Mouse (Mus musculus): ENCODE measurements at regions not wholly inside any gene's neighbourhood (a gene's known extent, or its start where the extent isn't known, plus 50 kb on each side); places are given as distances from the start of the nearest gene placed in this dataset.
"Not testable (repeated sequence)": the region's sequence is repeated elsewhere in the genome, so short reads cannot be mapped to it uniquely, and the experiment has no call there.

DNA sequence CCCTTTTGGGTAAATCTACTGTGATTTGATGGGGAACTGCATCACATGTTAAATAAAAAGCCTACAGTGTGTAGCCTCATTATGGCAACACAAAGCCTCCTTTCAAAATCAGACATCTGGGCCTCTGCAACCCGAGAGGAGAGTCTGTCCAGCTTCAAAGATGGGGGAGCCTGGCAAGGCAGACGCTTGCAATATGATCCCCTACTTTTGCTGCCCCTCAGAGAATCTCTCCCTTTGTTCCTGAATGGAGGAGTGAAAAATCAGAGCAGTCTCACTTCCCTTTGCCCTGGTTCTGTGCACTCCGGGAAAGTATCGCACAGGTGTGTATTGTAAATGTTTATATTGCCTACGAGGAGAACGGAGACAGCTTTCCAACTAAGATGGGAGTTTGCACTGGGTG is 253.3 kb upstream of the Tgfbr2 start:
- 92% methylated on average over 6 of the region's 6 CpGs for whole genome bisulfite sequencing
- no peak for DNase-seq (ENCODE audit: low read depth in 1 of 2, low spot score in 2 of 2)
- Histone ChIP-seq H3K4me1 (ENCODE audit: control insufficient read depth, insufficient read depth, insufficient read length) (no peaks in the 10 kb centered on the region), H3K36me3 (ENCODE audit: control insufficient read depth, insufficient read depth, low read length) (no peaks in the 10 kb centered on the region), H3K4me3 (ENCODE audit: extremely low read depth, insufficient read depth, insufficient read length) (no peak overlapping the region), H3K27me3 (ENCODE audit: control insufficient read depth, insufficient read depth, low read length) (no peaks in the 10 kb centered on the region), H3K27ac (ENCODE audit: insufficient read depth, low read length) (no peak overlapping the region)
- no peak for TF ChIP-seq POLR2A (IDR thresholded peaks at IDR 0.05; ENCODE audit: low read depth, low read length)
- TF ChIP-seq CTCF (IDR thresholded peaks at IDR 0.05; ENCODE audit: extremely low read depth, insufficient read depth, insufficient read length, insufficient replicate concordance), result no peak

DNA sequence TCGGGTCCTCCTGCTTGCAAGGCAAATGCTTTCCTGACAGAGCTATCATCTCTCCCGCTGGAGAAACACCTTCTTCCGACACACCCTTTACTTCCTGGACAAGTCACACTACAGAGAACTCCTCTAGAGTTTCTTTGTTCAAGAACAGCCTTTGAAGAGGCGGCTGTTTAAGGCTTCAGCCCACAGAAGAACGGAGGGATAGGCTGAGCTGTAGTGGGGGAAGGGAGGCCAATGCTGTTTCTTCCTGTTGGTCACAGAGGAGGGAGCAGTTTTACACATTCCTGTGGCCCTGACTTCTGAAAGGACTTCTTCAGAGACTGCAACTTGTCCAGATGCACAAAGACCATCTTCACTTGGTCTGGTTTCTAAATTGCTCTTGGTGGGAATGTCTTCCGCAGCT is 252.1 kb upstream of the Tgfbr2 start:
- Histone ChIP-seq H3K27ac (ENCODE audit: insufficient read depth, low read length) (no peak overlapping the region), H3K27me3 (ENCODE audit: control insufficient read depth, insufficient read depth, low read length) (no peaks in the 10 kb centered on the region), H3K4me3 (ENCODE audit: extremely low read depth, insufficient read depth, insufficient read length) (no peak overlapping the region), H3K36me3 (ENCODE audit: control insufficient read depth, insufficient read depth, low read length) (no peaks in the 10 kb centered on the region), H3K4me1 (ENCODE audit: control insufficient read depth, insufficient read depth, insufficient read length) (no peaks in the 10 kb centered on the region)
- no peak for DNase-seq (ENCODE audit: low read depth in 1 of 2, low spot score in 2 of 2)
- WGBS, result 58% methylated on average over 6 of the region's 6 CpGs
- TF ChIP-seq CTCF (IDR thresholded peaks at IDR 0.05; ENCODE audit: extremely low read depth, insufficient read depth, insufficient read length, insufficient replicate concordance), result no peak
- TF ChIP-seq POLR2A (IDR thresholded peaks at IDR 0.05; ENCODE audit: low read depth, low read length), result no peak

DNA sequence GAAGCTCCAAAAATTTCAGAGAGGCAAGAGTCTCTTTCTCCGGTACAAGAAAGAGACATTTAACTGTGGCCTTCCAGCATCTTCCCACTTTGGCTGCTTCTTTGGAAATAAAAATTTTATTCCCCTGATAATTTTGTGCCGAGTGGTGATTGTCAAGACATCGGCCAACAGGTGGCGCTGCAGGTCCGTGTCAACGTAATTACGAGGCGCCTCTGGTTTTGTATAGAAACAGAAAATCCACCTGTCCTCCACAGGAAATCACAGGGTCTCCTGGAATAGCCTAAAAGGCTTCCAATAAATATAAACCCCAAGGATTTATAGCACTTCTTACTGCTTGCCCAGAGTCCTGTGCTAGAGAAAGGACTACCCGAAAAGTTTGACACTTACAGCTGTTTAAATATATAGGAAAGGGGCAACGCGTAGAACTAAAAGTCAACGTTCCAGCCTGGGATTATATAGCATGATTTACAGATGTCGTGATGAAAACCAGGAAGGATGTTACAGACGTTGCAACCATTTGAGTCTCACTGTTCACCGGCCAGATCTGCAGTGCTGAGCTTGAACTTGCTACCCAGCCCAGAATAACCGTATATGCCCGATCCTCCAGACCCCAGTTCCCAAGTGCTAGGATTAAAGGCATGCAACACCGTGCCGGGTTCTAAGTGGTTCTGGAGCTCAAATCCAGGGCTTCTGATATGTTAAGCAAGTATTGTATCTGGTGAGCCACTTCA is 251.3 kb upstream of the Tgfbr2 start:
- Histone ChIP-seq H3K27ac (ENCODE audit: insufficient read depth, low read length) (no peak overlapping the region), H3K4me3 (ENCODE audit: extremely low read depth, insufficient read depth, insufficient read length) (no peak overlapping the region), H3K4me1 (ENCODE audit: control insufficient read depth, insufficient read depth, insufficient read length) (no peaks in the 10 kb centered on the region), H3K27me3 (ENCODE audit: control insufficient read depth, insufficient read depth, low read length) (no peaks in the 10 kb centered on the region), H3K36me3 (ENCODE audit: control insufficient read depth, insufficient read depth, low read length) (no peaks in the 10 kb centered on the region)
- TF ChIP-seq POLR2A (IDR thresholded peaks at IDR 0.05; ENCODE audit: low read depth, low read length) (no peak), CTCF (IDR thresholded peaks at IDR 0.05; ENCODE audit: extremely low read depth, insufficient read depth, insufficient read length, insufficient replicate concordance) (peak; percentile 73; the same call in 1 of the 2 replicates)
- 53% methylated on average over 19 of the region's 19 CpGs for WGBS
- DNase-seq (ENCODE audit: low read depth in 1 of 2, low spot score in 2 of 2), result peak; percentile 30 to 57

DNA sequence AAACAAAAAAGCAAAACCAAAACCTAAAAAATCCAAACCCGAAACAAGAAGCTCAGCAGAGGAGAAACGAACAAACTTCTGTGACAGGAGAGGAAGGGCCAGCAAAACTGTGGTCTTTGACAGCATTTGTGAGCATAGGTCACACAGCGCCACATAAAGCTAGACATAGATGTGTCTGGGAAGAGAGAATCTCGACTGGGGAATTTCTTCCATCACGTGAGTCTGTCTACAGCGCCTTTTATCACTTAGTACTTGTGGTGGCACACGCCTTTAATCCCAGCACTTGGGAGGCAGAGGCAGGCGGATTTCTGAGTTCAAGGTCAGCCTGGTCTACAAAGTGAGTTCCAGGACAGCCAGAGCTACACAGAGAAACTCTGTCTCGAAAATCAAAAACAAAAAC is 250.2 kb upstream of the Tgfbr2 start:
- not testable (repeated sequence) for H3K27ac ChIP-seq (ENCODE audit: insufficient read depth, low read length); DNase-seq (ENCODE audit: low read depth in 1 of 2, low spot score in 2 of 2); H3K36me3 ChIP-seq (ENCODE audit: control insufficient read depth, insufficient read depth, low read length); H3K4me1 ChIP-seq (ENCODE audit: control insufficient read depth, insufficient read depth, insufficient read length); H3K27me3 ChIP-seq (ENCODE audit: control insufficient read depth, insufficient read depth, low read length); H3K4me3 ChIP-seq (ENCODE audit: extremely low read depth, insufficient read depth, insufficient read length)
- 83% methylated on average over 9 of the region's 9 CpGs for WGBS

DNA sequence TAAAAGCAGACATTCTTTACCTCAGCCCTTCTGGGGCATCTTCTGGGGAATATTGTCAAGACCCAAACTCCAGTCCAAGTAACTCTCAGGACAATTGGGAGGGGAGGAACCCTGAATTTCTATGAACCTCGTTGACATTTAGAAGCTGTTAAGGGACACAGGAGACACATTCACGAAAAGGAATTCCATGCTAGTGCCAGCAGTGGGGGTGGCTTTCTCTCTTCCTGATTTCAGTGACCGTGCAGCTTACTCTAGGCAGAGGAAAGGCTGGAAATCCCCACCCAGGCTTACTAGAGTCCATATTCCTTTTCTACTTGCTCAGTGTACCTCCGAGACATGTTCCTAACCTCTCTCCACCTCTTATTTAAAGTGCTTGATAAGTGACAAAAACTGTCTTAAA is 239.9 kb upstream of the Tgfbr2 start:
- Histone ChIP-seq H3K27me3 (ENCODE audit: control insufficient read depth, insufficient read depth, low read length) (no peaks in the 10 kb centered on the region), H3K4me1 (ENCODE audit: control insufficient read depth, insufficient read depth, insufficient read length) (no peaks in the 10 kb centered on the region), H3K36me3 (ENCODE audit: control insufficient read depth, insufficient read depth, low read length) (no peaks in the 10 kb centered on the region), H3K27ac (ENCODE audit: insufficient read depth, low read length) (no peak overlapping the region), H3K4me3 (ENCODE audit: extremely low read depth, insufficient read depth, insufficient read length) (no peak overlapping the region)
- WGBS, result 73% methylated on average over 4 of the region's 4 CpGs
- no peak for DNase-seq (ENCODE audit: low read depth in 1 of 2, low spot score in 2 of 2)
- TF ChIP-seq POLR2A (IDR thresholded peaks at IDR 0.05; ENCODE audit: low read depth, low read length), result no peak
- TF ChIP-seq CTCF (IDR thresholded peaks at IDR 0.05; ENCODE audit: extremely low read depth, insufficient read depth, insufficient read length, insufficient replicate concordance), result no peak

DNA sequence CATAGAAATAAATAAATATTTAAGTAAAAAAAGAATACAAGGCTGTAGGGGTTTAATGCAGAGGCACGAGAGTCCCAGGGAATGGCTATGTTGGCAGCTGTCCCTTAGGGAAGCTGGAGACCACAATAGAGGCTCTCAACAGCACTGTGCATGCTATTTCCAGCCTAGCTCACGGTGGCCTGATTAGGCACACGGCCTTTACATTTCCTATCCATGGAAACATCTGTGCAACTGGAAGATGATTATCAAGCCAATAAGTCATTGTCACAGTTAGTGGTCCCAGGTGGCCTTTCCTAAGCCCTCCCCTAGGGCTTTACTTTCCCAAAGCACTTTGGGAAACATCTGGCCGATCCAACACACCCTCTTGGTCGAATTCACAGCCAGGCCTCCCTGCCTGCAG is 235.9 kb upstream of the Tgfbr2 start:
- Histone ChIP-seq H3K27me3 (ENCODE audit: control insufficient read depth, insufficient read depth, low read length) (no peaks in the 10 kb centered on the region), H3K4me3 (ENCODE audit: extremely low read depth, insufficient read depth, insufficient read length) (no peak overlapping the region), H3K4me1 (ENCODE audit: control insufficient read depth, insufficient read depth, insufficient read length) (no peaks in the 10 kb centered on the region), H3K36me3 (ENCODE audit: control insufficient read depth, insufficient read depth, low read length) (no peaks in the 10 kb centered on the region), H3K27ac (ENCODE audit: insufficient read depth, low read length) (no peak overlapping the region)
- TF ChIP-seq POLR2A (IDR thresholded peaks at IDR 0.05; ENCODE audit: low read depth, low read length) (no peak), CTCF (IDR thresholded peaks at IDR 0.05; ENCODE audit: extremely low read depth, insufficient read depth, insufficient read length, insufficient replicate concordance) (no peak)
- no peak for DNase-seq (ENCODE audit: low read depth in 1 of 2, low spot score in 2 of 2)
- WGBS, result 40% methylated on average over 5 of the region's 5 CpGs

DNA sequence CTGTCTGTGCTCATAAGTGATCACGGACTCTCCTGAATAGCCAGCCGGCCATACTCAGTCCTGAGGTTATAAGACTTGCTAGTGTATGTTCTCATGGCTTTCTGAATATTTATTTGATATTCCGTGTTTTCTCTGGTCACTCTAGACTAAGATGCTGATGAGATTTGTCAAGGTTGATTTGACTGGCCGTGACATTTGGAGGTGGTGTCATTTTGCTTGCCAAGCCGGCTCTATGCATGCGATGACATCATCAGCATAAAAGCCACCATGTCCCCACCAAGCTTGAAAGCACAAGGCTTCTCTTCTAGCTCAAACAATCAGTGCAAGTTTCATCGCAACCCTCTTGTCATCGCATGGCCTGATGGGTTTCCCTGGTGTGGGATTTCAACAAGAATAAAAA is 235.3 kb upstream of the Tgfbr2 start:
- WGBS, result 94% methylated on average over 8 of the region's 8 CpGs
- Histone ChIP-seq H3K4me3 (ENCODE audit: extremely low read depth, insufficient read depth, insufficient read length) (no peak overlapping the region), H3K27ac (ENCODE audit: insufficient read depth, low read length) (no peak overlapping the region), H3K4me1 (ENCODE audit: control insufficient read depth, insufficient read depth, insufficient read length) (no peaks in the 10 kb centered on the region), H3K27me3 (ENCODE audit: control insufficient read depth, insufficient read depth, low read length) (no peaks in the 10 kb centered on the region), H3K36me3 (ENCODE audit: control insufficient read depth, insufficient read depth, low read length) (no peaks in the 10 kb centered on the region)
- no peak for DNase-seq (ENCODE audit: low read depth in 1 of 2, low spot score in 2 of 2)
- no peak for TF ChIP-seq CTCF (IDR thresholded peaks at IDR 0.05; ENCODE audit: extremely low read depth, insufficient read depth, insufficient read length, insufficient replicate concordance)
- no peak for TF ChIP-seq POLR2A (IDR thresholded peaks at IDR 0.05; ENCODE audit: low read depth, low read length)

All from spleen, adult 2 months (tissue).